Mouse (Mus musculus) embryonic fibroblast, embryonic 13.5 days (primary cell): Measurements from ENCODE around the gene 6030468B19Rik. TPM values are rescaled to one million over a fixed set of nuclear protein-coding genes. Genes with fewer than 3 reads are reported as not detected.
"Not testable (repeated sequence)": the region's sequence is repeated elsewhere in the genome, so short reads cannot be mapped to it uniquely, and the experiment has no call there.

ENCODE experiments used
- H3K27ac ChIP-seq: 2 replicates; pipeline ENCODE4 v1.5.1; 2012; ENCODE audit warnings: low read length, control low read depth, inconsistent platforms; ENCODE audit not compliant: insufficient read depth
- H3K4me1 ChIP-seq: 2 replicates; pipeline ENCODE4 v1.6.1; 2011; ENCODE audit warnings: low read length; ENCODE audit not compliant: control insufficient read depth, insufficient read depth
- H3K4me3 ChIP-seq: 2 replicates; pipeline ENCODE4 v1.5.1; 2011; ENCODE audit warnings: mild to moderate bottlenecking, control low read depth, low read length; ENCODE audit not compliant: insufficient read depth
- CTCF ChIP-seq: IDR thresholded peaks from 2 replicates; pipeline ENCODE4 v1.5.1; 2011; ENCODE audit warnings: mild to moderate bottlenecking, control low read depth, low read length, moderate library complexity, borderline replicate concordance; ENCODE audit not compliant: insufficient read depth
- POLR2A ChIP-seq: IDR thresholded peaks from 2 replicates; pipeline ENCODE4 v1.6.1; 2011; ENCODE audit warnings: low read depth, mild to moderate bottlenecking, control low read depth, low read length, moderate library complexity
- polyA plus RNA-seq: library from polyadenylated mRNA; stranded (reverse); fragments of >200 nt; gene quantifications from 2 replicates; pipeline ENCODE4 v1.2.4, GENCODE M21; 2011; ENCODE audit warnings: low read depth; ENCODE audit not compliant: missing spikeins, insufficient read length

The 6030468B19Rik gene
- polyA plus RNA-seq, 1 experiment = not detected

DNA sequence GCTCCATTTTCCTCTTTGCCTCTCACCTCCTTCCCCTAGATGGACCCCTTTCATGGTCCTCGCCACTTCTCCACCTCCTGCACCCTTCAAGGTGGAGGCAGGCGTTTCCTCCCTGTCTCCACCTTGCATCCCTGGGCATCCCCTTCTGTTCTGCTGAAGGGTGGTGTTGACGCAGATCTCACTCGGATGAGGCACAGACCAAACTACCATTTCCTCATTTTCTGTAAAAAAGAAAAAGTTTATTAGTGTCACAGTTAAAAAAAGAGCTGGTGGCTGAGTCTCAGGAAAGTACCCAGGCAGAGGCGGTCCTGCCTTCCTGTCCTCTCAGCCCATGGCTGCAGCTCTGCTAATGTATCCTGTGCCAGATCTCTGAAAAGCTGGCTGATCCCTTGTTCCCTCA is 1.7 kb downstream of the 6030468B19Rik start:
- Histone ChIP-seq H3K4me3 (no peak overlapping the region), H3K27ac (no peak overlapping the region), H3K4me1 (no peaks in the 10 kb centered on the region)
- TF ChIP-seq POLR2A (no peak), CTCF (no peak)

DNA sequence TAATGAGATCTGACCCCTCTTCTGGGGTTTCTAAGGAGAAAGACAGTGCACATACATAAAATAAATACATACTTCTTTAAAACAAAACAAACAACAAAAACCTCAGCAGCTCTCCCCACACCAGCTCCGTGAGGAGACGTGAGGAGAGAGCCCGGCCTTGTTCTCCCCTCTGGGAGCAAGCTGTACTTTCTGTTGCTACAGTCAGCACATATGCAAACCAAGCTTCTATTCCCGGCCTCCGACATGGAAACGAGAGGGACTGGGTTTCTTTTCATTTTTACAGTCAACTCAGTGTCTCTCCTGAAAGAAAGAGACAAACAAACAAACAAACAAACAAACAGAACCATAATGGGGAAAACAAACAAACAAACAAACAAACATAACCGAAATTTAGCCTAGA is 2.6 kb downstream of the 6030468B19Rik start:
- Histone ChIP-seq H3K4me3 (no peak overlapping the region), H3K4me1 (no peaks in the 10 kb centered on the region), H3K27ac (no peak overlapping the region)
- no peak for TF ChIP-seq CTCF
- no peak for TF ChIP-seq POLR2A

DNA sequence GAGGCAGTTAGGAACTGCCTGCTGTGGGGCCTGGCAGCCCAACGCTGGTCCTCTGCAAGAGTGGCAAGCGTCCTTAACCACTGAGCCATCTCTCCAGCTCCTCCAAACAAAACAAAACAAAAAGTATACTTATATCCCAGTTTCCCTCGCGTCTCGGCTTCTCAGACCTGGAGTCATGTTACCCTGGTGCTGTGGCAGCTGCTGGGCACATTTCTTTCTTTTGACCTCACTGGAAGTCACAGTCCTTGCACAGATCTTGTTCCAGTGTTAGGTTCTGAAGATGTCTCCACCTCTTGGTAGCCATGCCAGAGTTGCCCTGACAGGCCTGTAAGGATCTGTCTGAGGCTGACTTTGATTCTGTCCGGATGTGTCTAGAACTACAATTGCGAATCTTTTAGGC is 4.2 kb downstream of the 6030468B19Rik start:
- Histone ChIP-seq H3K27ac (no peak overlapping the region), H3K4me1 (no peaks in the 10 kb centered on the region), H3K4me3 (no peak overlapping the region)
- no peak for TF ChIP-seq CTCF
- TF ChIP-seq POLR2A = no peak

DNA sequence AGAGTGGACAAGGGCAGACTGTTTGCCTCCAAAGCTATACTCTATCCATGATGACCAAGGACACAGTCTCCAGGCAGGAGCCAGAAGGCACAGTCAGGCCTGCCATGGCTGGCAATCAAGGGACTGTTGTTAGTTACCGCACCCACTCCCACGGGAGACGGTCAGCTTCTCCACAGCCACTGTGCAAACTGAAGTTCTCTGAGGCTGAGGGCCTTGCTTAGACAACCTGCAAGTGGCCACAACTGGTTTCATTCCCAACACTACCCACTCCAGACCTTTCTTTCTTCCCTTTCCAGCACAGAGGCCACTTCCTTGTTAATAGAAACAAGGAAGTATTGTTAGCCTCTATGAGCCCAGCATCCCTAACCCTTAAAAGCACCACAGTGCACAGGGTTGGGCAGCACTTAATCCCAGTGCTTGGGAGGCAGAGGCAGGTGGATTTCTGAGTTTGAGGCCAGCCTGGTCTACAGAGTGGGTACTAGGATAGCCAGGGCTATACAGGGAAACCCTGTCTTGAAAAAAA is 5.8 kb downstream of the 6030468B19Rik start:
- no peaks in the 10 kb centered on the region for H3K4me1 ChIP-seq
- no peak for TF ChIP-seq CTCF
- TF ChIP-seq POLR2A = no peak
- H3K4me3 ChIP-seq = no peak overlapping the region
- no peak overlapping the region for H3K27ac ChIP-seq

DNA sequence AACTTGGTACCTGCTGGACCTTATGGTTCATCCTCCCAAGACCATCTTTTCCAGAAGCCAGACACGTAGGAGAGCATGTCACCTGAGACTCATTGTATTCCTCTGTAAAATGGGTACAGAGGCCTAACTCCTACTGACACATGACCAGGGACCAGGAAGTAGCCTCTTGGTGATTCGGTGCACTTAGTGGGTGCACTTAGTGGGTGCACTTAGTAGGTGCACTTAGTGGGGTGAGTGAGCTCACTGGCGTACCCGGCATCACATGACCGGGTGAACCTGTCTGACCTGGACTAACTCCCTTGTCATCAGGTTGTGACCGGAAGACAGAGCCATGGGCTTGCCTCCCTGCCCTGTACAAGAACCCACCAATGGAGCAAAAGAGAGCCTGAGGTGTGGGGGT is 9.3 kb downstream of the 6030468B19Rik start:
- TF ChIP-seq CTCF (no peak), POLR2A (no peak)
- Histone ChIP-seq H3K27ac (no peak overlapping the region), H3K4me3 (no peak overlapping the region), H3K4me1 (0 out of 2 replicates have a peak, but pooled peaks cover 2% of the 10 kb centered on the region)

DNA sequence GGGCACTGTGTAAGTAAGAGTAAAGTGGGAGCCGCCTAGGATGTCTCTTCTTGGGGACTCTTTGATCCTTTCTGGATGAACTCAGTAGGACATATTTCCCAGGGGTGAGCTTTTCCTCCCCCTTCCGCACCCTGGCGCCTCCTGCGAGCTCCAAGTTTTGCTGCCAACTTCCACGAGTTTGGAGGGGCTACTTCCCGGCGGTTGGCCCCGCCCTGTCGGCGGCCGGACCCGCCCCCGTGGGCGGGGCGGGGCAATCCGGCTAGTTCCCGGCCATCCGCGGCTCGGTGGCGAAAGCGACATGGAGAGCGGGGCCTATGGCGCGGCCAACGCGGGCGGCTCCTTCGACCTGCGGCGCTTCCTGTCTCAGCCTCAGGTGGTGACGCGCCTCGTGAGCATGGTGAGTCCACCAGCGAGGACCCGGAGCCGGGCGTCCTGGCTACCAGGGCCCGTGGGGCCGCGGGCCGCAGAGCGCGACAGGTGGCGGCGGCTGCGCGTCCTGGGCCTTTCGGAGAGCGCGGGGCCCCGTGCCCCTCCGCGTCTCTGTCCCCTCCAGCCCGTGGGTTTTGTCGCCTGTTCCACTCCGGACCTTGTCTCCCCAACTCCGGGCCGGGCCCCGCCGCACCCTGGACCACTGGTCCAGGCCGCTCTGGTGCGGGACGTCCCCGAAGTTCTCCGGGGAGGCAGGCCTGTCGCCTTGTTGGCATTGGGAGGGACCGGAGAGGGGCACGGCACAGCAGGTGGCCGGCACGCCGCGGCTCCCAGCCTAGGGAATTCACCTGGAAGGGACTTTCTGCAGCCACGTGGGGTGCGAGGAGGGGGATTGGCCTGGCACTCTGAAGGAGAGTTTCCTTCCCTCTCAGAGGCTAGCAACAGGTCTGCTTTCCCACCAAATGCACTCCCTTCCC is 12.2 kb downstream of the 6030468B19Rik start, which contains the start of the genes Gm20708 and Syngr2:
Gene Gm20708 (plus strand): TSS at position 262 of the 905 bp plus-strand sequence.
Gene Syngr2 (plus strand): TSS at position 262 of the 905 bp plus-strand sequence.
- peak; percentile 75 for TF ChIP-seq POLR2A
- no peak for TF ChIP-seq CTCF
- peak within 1 kb of the TSS; percentile 59 for H3K4me3 ChIP-seq
- H3K27ac ChIP-seq = peak within 1 kb of the TSS; percentile 14; the same call in 1 of the 2 replicates

DNA sequence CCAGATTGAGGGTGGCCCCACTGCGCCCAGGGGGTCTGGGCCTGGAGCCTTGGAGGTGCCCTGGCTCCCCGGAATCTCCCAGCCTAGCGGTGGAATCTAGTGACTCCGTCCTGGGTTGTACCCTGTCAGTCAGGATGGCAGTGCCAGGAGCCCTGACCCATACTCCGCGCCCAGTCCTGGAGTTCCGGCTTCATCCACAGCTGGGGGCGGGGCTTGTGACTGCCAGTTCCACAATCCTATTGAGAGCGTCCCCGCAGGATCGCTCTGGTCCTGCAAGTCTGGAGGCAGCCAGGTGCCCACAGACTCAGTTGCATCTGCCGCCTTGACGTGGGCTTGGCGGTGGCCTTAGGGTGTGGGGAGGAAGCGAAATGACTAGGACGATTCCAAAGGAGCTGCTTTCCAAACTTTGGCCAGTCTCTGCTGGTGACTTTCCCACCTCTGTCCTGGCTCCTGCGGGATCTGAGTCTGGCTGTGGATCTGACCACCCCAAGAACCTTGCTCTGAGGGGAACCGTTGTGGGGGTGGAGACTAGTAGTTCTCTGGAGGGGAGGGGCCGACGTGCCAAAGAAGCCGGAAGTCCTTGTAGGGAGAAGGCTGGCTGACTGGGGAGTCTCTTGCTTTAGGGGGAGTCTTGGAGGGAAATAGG is 13.1 kb downstream of the 6030468B19Rik start:
- TF ChIP-seq POLR2A (peak; percentile 51), CTCF (peak; percentile 16; the same call in 1 of the 2 replicates)
- Histone ChIP-seq H3K27ac (peak overlapping the region; percentile 32; the same call in 1 of the 2 replicates), H3K4me1 (0 out of 2 replicates have a peak, but pooled peaks cover 2% of the 10 kb centered on the region), H3K4me3 (peak overlapping the region; percentile 59)

More for the DNA sequence above, 12.2 kb downstream of the 6030468B19Rik start, which contains the start of the genes Gm20708 and Syngr2:
- 0 out of 2 replicates have a peak, but pooled peaks cover 2% of the 10 kb centered on the region for H3K4me1 ChIP-seq

DNA sequence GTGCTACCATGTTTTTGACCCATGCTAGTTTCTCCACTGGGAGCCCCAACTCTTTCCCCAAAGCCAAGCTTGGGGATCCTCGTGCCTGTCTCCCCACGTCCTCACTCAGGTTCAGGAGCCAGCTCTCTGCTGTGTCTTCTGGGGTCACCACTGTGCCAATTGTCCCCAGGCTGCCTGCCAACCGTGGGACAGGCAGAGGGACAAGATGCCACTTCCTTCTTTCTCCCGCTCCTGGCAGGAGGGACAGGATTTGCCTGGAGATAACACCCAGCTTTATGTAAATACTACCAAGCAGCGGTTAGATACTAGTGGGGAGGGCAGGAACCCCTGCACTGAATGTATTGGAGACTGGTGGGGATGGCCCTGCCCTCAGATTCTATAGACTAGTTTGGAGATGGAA is 16.4 kb downstream of the 6030468B19Rik start:
- Histone ChIP-seq H3K27ac (no peak overlapping the region), H3K4me1 (0 out of 2 replicates have a peak, but pooled peaks cover 2% of the 10 kb centered on the region), H3K4me3 (no peak overlapping the region)
- TF ChIP-seq POLR2A (no peak), CTCF (no peak)

DNA sequence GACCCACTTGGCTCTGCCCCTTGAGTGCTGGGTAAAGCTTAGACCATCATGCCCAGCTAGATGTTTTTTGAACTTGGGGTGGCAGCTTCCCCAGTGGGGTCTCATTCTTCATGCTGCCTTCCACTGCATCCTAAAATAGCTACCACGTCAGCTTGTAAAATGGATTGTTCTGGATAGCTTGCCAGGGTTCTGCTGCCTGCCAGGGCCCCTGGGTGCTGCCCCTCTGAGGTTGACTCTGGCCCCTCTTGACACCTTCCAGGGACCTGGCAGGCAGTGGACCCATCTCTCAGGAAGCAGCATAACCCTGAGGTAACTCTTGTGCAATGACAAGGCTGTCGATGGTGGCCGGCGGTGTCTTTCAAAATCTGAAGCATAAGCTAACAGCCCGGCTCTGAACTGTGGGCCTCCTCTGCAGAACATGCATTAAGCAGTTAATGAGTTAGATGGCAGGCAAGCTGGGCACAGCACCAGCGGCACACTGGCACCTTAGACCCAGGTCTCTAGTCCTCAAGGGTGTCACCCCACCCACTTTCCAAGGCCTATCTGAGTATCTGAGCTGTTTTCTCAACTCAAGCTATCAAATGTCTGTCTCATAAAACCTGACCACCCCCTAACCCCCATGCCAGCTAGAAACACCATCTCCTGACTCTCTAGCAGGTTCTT is 17.4 kb downstream of the 6030468B19Rik start:
- H3K27ac ChIP-seq = no peak overlapping the region
- TF ChIP-seq CTCF = no peak
- TF ChIP-seq POLR2A = no peak
- no peak overlapping the region for H3K4me3 ChIP-seq
- no peaks in the 10 kb centered on the region for H3K4me1 ChIP-seq

DNA sequence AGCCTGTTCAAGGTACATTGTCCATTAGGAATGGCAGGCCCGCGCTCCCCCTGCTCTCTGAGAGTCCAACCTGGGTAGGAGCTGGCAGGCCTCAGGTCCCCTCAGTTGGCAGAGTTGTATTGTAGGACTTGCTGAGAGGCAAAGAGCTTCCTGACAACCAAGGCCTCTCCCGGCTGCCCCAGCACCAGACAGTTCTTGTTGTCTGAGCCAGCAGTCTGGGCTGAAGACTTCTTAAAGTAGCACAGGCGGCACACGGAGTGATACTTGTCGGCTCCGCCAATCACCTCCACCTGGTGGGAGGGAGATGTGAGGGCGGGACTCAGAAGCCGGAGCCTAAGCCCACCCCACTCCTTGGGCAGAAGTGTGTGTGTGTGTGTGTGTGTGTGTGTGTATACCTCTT is 18.4 kb downstream of the 6030468B19Rik start:
- H3K4me1 ChIP-seq, H3K4me3 ChIP-seq, H3K27ac ChIP-seq: not testable (repeated sequence)
